Mouse (Mus musculus): ENCODE results near the gene Slc37a3. TPM values are rescaled to one million over a fixed set of nuclear protein-coding genes. Genes with fewer than 3 reads are reported as not detected.
A peak's percentile ranks its signal among the peaks of the same experiment; 100 is the strongest.
"Not testable (repeated sequence)": the region's sequence is repeated elsewhere in the genome, so short reads cannot be mapped to it uniquely, and the experiment has no call there.

Slc37a3 gene
- total RNA-seq, 2 experiments from 2014 or later: 67.6 to 75.5 TPM

GRCm38 (mm10) chr6:39400343-39400742 is 22.9 kb upstream of the Slc37a3 start:
- peak; percentile 83 for TF ChIP-seq CTCF (conservative IDR thresholded peaks at IDR 0.05)
- no peak overlapping the region for H3K27ac ChIP-seq
- no peak overlapping the region for H3K4me3 ChIP-seq
- no peak for DNase-seq (ENCODE audit: low spot score in 2 of 2)

GRCm38 (mm10) chr6:39398342-39398741 is 20.9 kb upstream of the Slc37a3 start:
- no peak for DNase-seq (ENCODE audit: low spot score in 2 of 2)
- Histone ChIP-seq H3K4me3 (no peak overlapping the region), H3K27ac (no peak overlapping the region)
- no peak for TF ChIP-seq CTCF (conservative IDR thresholded peaks at IDR 0.05)

DNA sequence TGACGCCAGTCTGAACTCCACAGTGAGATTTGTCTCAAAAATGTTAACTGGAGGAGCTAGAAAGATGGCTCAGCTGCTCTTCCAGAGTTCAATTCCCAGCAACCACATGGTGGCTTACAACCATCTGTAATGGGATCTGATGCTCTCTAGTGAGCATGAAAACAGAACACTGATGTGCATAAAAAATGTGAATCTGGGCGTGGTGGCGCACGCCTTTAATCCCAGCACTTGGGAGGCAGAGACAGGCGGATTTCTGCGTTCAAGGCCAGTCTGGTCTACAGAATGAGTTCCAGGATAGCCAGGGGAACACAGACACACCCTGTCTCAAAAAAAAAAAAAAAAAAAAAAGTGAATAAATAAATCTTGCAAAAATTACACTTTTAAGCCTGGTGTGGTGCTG is 19.6 kb upstream of the Slc37a3 start:
- Histone ChIP-seq H3K27ac (no peak overlapping the region), H3K4me3 (no peak overlapping the region)
- no peak for DNase-seq (ENCODE audit: low spot score in 2 of 2)
- no peak for TF ChIP-seq CTCF (conservative IDR thresholded peaks at IDR 0.05)

DNA sequence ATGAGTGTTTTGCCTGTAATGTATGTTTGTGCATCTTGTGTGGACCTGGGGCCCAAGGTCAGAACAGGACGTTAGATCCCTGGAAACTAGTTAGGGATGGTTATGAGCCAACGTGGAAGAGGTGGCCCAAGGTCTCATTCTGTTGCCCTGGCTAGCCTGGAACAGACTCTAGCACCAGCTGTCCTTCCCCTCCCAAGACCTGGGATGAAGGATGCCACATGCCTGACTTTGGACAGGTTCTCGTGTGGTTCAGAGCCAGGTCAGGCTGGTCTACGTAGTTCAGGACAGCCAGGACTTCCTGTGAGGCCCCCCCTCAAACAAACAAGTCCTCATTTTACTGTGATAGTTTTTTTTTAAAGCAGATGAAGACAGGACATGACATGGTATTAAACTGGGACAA is 18.4 kb upstream of the Slc37a3 start:
- H3K4me3 ChIP-seq: no peak overlapping the region
- H3K27ac ChIP-seq: peak overlapping the region; percentile 14; the same call in 1 of the 2 replicates
- no peak for TF ChIP-seq CTCF (conservative IDR thresholded peaks at IDR 0.05)
- DNase-seq (ENCODE audit: low spot score in 2 of 2): no peak

- DNase-seq (ENCODE audit: low spot score in 2 of 2): no peak
- no peak for TF ChIP-seq CTCF (conservative IDR thresholded peaks at IDR 0.05)
- Histone ChIP-seq H3K4me3 (no peak overlapping the region), H3K27ac (peak overlapping the region; percentile 14; the same call in 1 of the 2 replicates)
Measured at GRCm38 (mm10) chr6:39395471-39395870, 18.0 kb upstream of the Slc37a3 start.

DNA sequence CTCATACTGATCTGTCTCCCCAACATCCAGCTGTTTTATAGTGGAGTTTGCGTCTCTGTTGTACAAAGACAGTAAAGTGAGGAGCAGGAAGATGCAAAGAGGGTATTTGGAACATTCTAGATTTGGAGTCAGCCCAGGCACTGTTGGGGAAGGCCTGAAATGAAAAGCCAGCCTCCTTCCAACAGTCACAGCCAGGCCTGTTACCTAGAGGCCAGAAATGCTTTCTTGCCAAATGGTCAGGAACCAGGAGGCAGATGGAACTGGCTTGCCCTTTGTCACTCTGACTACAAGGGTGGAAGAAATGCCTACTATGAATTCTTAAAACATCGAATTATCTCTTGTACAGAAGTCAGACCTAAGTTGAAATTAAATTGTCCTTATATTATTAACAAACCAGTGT is 12.5 kb upstream of the Slc37a3 start:
- no peak overlapping the region for H3K4me3 ChIP-seq
- no peak for DNase-seq (ENCODE audit: low spot score in 2 of 2)
- TF ChIP-seq CTCF (conservative IDR thresholded peaks at IDR 0.05): no peak

GRCm38 (mm10) chr6:39381125-39381880 is 3.8 kb upstream of the Slc37a3 start, which contains the start of gene Rab19:
Rab19 (plus strand) TSS chr6:39381175.
- TF ChIP-seq CTCF (conservative IDR thresholded peaks at IDR 0.05): no peak
- peak within 1 kb of the TSS; percentile 43 for H3K4me3 ChIP-seq
- no peak within 1 kb of the TSS for H3K27ac ChIP-seq
- no peak for DNase-seq (ENCODE audit: low spot score in 2 of 2)

More for the DNA sequence above, 12.5 kb upstream of the Slc37a3 start:
- H3K27ac ChIP-seq: no peak overlapping the region

- no peak for DNase-seq (ENCODE audit: low spot score in 2 of 2)
- no peak overlapping the region for H3K4me3 ChIP-seq
- TF ChIP-seq CTCF (conservative IDR thresholded peaks at IDR 0.05): no peak
- no peak overlapping the region for H3K27ac ChIP-seq
Measured at GRCm38 (mm10) chr6:39380276-39380675, 2.8 kb upstream of the Slc37a3 start.

DNA sequence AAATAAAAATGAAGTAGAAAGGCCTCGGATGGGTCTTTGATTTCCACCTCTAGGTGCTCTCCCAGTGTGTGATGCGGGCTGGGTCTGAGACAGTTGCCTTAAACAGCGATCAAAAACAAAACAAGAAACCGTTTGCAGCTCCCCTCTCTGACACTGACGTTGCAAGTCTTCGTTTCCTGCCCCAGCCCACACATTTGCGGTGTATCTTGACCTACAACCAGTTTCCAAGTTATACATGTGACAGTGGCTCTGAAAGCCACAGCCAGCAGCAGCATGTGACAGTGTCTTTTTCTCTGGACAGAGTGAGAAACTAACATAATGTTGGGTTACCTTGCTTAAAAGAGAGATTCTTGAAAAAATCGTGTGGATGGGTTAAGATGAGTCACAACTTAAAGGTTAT is 2.3 kb upstream of the Slc37a3 start:
- DNase-seq (ENCODE audit: low spot score in 2 of 2): no peak
- no peak for TF ChIP-seq CTCF (conservative IDR thresholded peaks at IDR 0.05)
- Histone ChIP-seq H3K27ac (no peak overlapping the region), H3K4me3 (no peak overlapping the region)

DNA sequence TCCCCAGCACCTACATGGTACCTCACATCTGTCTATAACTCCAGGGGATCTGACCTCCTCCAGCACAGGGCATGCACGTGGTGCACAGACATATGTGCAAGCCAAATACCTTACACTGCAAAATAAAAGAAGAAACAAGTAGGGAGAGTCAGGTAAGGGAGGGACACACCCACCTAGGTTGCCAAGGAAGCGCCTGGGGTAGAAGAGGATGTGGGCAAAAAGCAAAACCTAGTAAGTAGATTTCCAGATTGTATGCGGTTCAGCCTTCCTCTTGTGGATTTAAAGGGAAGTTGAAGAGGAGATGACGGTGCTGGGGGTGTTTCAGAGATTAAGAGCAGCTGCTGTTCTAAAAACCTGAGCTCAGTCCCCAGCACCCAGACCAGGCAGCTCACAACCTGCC is 1.7 kb upstream of the Slc37a3 start:
- Histone ChIP-seq H3K4me3 (no peak overlapping the region), H3K27ac (no peak overlapping the region)
- no peak for TF ChIP-seq CTCF (conservative IDR thresholded peaks at IDR 0.05)
- no peak for DNase-seq (ENCODE audit: low spot score in 2 of 2)

DNA sequence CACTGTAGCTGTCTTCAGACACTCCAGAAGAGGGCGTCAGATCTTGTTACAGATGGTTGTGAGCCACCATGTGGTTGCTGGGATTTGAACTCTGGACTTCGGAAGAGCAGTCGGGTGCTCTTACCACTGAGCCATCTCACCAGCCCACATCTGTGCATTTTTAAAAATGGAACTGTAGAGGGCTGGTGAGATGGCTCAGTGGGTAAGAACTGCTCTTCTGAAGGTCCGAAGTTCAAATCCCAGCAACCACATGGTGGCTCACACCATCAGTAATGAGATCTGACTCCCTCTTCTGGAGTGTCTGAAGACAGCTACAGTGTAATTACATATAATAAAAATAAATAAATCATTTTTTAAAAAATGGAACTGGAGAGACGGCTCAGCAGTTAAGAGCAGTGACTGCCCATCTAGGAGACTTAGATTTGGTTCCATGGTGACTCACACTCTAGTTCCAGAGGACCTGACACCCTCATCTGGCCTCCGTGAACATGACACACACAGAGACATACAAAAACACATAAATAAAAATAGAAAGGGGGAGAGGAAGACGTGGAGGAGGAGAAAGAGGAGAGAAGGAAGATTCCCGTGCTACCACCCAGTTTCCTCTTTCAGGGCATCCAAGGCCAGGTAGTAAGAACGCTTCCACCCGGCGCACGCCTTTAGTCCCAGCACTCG is 823 bp upstream of the Slc37a3 start:
- not testable (repeated sequence) for DNase-seq (ENCODE audit: low spot score in 2 of 2); H3K27ac ChIP-seq; H3K4me3 ChIP-seq
- peak; percentile 40 for TF ChIP-seq CTCF (conservative IDR thresholded peaks at IDR 0.05)

- TF ChIP-seq CTCF (conservative IDR thresholded peaks at IDR 0.05): no peak
- H3K4me3 ChIP-seq: peak overlapping the region; percentile 98
- no peak for DNase-seq (ENCODE audit: low spot score in 2 of 2)
- peak overlapping the region; percentile 95 for H3K27ac ChIP-seq
Measured at GRCm38 (mm10) chr6:39376775-39377174, 700 bp downstream of the Slc37a3 start.

DNA sequence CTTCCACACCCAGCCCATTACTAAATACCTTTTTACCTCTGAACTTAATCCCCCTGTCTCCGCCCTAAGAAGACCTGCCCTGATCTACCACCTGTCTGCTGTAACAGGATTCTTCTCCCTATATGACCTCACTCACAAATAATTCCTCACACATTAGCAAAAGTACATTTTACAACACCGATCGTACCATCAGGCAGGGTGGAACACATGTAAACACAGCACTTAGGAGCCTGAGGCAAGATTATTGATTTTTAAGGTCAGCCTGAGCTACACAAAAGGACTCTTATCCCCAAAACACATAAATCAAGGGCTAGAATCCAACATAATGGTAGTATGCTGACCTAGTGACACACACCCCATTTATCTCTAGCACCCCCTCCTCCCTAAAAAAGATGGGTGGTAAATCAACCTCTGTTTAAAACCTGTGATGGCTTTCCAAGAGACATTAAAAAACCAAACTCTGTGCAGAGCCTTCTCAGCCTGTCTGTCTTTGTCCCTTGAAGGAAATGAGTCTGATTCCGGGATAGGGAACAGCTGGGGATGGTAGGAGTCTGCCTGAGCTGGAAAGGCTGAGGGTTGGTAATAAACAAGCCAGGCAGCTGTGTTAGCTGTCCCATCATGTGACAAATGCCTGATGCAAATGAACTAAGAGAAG is 4.0 kb downstream of the Slc37a3 start:
- Histone ChIP-seq H3K4me3 (no peak overlapping the region), H3K27ac (no peak overlapping the region)
- no peak for TF ChIP-seq CTCF (conservative IDR thresholded peaks at IDR 0.05)
- no peak for DNase-seq (ENCODE audit: low spot score in 2 of 2)
